Mouse (Mus musculus) adrenal gland, postnatal 4 days (tissue): ENCODE data around the gene Lsp1. TPM values are rescaled to one million over a fixed set of nuclear protein-coding genes. Genes with fewer than 3 reads are reported as not detected.

Experiments
- DNase-seq, 2 experiments: peaks; one replicate each; pipeline ENCODE4 v3.0.0; 2021 to 2022; ENCODE audit warnings: low spot score in 2 of 2, mixed read lengths in 2 of 2
- long read RNA-seq, 2 experiments: library from polyadenylated mRNA; stranded (forward); transcript quantifications; one replicate each; pipeline ENCODE4 v2.0.0; 2021
- total RNA-seq, 2 experiments: library from RNA; stranded (reverse); gene quantifications; 2 replicates each; pipeline ENCODE4 v1.2.3; 2021

Lsp1 gene
- total RNA-seq, result 10 to 100 TPM; 25.1 to 43.0 TPM
- long read RNA-seq, experiment 1, transcript Lsp1-201 (11 exons, 1,695 nt), result major isoform, 5 of 18 reads
- long read RNA-seq, experiment 1, partial matches to known transcripts, result 4 of 18 reads
- long read RNA-seq, experiment 1, other reads (novel, unspliced or antisense), result 6 of 18 reads
- long read RNA-seq, experiment 2, transcript Lsp1-202 (11 exons, 1,828 nt), result major isoform, 5 of 21 reads
- long read RNA-seq, experiment 2, partial matches to known transcripts, result 1 of 21 reads
- long read RNA-seq, experiment 2, other reads (novel, unspliced or antisense), result 10 of 21 reads

- no peak for DNase-seq
These were observed at the start of gene Lsp1 for GRCm38 (mm10) chr7:142460636-142461077. Lsp1 (plus strand) TSS chr7:142460809.

- no peak for DNase-seq
These were observed 47.3 kb upstream of the Lsp1 start for GRCm38 (mm10) chr7:142413285-142413684.

GRCm38 (mm10) chr7:142415314-142415713 lies 45.3 kb upstream of the Lsp1 start:
- no peak for DNase-seq

- no peak for DNase-seq
These were observed 44.4 kb upstream of the Lsp1 start for GRCm38 (mm10) chr7:142416225-142416624.

DNA sequence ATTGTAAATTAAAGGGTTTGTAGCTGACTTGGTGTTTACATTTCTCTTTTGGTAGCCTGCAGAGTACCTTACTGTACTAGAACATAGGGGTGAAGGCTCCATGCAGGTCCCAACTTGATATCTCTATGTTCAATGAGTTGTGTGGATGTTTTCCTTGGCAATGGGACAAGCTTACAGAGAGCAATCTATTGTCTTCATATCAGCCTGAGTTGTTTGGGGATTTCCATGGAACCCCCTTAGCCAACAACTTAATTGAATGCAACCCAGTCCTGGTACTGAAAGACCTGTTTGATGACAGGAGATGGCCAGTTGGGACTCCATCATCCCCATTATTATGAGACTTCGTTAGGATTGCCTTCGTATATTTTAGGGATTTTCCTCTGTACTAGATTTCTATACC lies 42.6 kb upstream of the Lsp1 start:
- no peak for DNase-seq

DNA sequence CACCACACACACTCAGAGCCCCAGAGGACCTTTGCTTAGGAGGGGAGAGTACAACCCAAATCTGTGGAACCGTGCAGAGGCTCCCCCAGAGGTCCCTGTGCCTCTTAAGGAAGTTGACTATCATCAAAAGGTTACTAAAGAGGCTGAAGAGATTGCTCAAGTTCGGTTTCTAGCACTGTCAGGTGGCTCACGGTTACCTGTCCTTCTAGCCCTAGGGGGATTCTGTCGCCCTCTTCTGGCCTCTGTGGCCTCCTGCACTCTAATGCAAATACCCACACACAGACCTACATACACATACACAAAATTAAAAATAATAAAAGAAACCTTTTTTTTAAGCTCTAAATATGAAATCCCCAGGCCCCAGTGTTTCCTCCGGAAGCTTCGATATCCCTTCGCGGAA lies 41.9 kb upstream of the Lsp1 start:
- no peak for DNase-seq

GRCm38 (mm10) chr7:142419887-142420286 lies 40.7 kb upstream of the Lsp1 start:
- DNase-seq, result no peak

DNA sequence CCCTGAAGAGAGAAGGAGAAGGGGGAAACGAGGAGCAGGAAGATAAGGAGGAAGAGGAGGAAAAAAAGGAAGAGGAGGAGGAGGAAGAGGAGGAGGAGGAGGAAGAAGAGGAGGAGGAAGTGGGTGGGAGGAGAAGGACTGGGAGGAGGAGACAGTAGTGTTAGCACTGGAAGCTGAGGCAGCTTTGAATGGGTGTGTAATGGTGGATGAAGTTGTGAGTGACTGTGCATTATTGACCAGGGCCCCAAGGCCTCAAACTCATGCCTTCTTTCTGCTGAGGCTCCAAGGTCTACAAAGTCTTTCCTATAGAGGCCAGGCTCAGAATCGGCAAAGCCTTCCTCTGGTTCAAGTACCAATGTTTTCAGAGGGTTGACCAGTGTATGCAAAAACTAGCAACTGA lies 38.8 kb upstream of the Lsp1 start:
- DNase-seq, result no peak

GRCm38 (mm10) chr7:142425641-142426213 lies 34.9 kb upstream of the Lsp1 start:
- no peak for DNase-seq

DNA sequence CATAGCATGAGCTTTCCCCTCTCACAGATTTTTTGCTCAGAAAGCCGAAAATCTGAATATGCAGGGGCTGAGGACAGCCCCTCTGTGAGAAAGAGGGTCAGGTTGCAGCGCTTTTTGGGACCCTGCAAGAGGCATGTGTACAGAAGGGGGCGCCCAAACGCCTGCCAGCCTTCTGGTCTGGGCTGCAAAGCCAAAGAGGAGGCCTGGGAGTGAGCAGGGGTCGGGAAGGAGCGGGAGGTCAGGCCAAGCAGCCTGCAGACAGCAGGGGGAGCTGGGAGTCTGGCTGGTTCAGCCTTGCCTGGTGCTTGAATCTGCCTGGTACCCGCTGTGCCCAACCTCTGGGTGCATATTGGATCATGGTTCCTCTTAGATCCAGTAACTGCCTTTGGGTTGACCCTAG lies 32.4 kb upstream of the Lsp1 start:
- no peak for DNase-seq

GRCm38 (mm10) chr7:142430160-142430678 lies 30.4 kb upstream of the Lsp1 start:
- no peak for DNase-seq

- DNase-seq, result no peak
These were observed 29.5 kb upstream of the Lsp1 start for GRCm38 (mm10) chr7:142431106-142431505.

DNA sequence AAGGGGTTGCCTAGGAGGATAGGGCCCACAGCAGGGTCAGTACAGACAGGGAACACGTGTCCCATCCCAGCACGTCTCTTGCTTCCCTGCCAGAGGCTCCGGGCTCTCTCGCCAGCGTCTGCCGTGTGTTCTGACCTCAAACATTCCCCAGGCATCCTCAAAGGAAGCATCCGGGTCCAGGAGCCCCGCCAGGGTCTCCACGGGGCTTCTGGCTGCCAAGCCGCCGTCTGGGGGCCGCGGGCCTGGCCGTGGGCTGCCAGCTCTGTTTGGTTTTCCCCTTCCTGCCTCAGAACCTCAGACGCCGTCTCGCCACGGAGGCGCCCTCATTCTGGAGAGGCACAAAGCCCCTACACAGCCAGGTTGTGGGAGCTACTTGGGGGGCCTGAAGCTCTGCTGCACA lies 27.0 kb upstream of the Lsp1 start:
- no peak for DNase-seq

DNA sequence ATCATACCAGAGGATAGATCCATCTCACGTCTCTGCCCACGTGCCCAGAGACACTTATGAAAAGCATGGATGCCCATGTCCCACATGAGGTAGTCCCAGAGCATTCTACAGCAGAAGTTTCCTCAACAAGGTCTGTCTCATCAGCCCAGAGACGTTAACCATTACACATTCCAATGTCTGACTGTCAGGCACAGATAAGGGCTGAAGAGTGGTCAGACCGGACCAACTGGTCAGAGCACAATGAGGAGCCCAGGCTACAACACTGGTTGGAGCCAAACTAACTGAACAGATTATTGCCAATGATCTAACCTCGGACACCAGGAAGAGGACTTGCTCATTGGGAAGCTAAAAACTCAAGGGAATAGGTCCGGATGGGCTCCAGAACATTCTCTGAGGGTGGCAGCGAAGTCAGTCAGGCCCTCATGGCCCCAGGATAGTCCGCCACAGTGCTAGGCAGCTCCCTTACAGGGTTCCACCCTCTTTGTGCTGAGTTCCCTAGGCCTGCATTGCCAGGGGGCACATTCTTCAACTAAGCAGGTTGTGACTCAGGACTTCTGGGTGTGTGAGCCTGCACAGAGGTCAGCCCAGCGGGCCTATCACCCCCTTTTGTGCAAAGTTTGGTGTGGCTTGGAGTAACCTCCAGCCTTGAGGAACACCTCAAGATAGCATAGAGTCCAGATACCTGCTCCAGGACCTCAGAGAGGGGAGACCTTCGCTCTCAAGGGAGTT lies 26.3 kb upstream of the Lsp1 start, which contains the start of gene Syt8:
Gene Syt8, plus strand, starts transcription at position 714 of the 729 bp plus-strand sequence.
- no peak for DNase-seq

DNA sequence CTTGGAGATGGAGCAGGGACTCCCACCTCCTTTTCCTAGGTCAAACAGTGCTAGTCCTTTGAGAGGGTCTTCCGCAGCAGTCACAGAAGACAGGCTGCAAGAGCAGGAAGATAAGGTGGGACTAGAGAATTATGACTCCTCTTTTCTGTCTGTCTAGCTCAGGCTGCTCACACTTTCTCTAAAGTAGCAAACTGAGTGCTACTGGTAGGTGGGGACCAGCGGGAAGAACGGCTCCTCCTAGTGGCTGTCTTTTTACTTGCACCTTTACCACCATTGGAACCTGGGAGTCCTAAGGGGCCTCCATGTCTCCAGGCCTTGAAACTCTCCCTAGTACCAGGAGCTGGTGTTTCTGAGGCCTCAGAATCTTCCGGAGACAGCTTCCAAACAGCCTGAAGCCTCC lies 25.1 kb upstream of the Lsp1 start:
- no peak for DNase-seq

DNA sequence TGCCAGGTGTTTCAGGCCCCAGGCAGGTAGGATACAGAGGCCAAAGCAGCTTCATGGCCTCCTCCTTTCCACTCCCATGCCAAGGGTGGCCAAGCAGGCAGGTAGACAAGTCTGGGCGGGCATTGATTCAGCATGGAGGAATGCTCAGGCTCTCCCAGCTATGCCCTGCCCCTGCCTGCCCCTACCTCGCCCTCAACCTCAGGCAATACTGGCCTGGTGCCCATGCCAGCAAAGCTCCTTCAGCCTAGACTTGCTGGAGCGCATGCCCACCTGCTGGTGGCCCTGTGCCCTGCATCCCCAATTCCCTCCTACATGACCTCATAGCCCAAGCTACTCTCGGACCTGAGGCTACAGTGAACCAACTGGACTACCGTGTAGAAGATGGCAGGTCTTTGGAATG lies 23.3 kb upstream of the Lsp1 start:
- no peak for DNase-seq

DNA sequence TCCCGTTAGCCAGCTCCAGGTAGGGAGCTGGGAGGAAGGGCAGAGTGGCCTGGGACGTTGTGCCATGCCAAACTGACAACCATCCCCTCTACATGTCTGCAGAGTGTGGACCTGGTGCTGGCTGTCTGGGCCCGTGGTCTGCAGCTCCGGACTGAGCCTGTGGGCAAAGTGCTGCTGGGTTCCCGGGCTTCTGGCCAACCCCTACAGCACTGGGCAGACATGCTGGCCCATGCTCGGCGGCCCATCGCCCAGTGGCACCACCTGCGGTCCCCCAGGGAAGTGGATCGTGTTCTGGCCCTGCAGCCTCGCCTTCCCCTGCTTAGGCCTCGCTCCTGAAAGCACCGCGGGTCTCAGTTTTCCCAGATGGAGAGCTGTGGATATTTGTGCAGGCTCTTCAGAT lies 20.6 kb upstream of the Lsp1 start:
- no peak for DNase-seq

DNA sequence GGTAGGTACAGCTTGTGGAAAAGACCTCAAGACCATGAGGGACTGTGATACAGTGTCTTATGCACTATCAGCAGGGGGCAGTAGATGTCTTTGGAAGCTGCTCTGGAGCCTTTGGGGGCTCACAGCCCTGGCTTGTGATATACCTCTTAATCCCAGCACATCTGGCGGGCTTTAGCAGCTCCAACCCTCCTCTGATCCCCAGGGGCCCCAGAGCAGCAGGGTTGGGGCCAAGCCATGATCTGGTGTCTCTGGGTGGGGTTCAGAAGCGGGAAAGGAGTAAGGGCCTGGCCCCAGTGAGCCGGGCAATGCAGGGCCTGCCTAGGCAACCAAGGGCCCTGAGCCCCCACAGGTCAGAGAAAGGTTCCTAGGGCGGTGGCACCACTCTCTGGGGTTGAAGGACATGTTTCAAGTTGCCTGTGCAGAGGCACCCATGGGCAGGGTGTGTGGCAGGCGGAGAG lies 19.9 kb upstream of the Lsp1 start:
- no peak for DNase-seq

GRCm38 (mm10) chr7:142441585-142441984 lies 19.0 kb upstream of the Lsp1 start, which contains the start of gene Tnni2:
Tnni2 (plus strand) TSS chr7:142441808.
- DNase-seq, result no peak

DNA sequence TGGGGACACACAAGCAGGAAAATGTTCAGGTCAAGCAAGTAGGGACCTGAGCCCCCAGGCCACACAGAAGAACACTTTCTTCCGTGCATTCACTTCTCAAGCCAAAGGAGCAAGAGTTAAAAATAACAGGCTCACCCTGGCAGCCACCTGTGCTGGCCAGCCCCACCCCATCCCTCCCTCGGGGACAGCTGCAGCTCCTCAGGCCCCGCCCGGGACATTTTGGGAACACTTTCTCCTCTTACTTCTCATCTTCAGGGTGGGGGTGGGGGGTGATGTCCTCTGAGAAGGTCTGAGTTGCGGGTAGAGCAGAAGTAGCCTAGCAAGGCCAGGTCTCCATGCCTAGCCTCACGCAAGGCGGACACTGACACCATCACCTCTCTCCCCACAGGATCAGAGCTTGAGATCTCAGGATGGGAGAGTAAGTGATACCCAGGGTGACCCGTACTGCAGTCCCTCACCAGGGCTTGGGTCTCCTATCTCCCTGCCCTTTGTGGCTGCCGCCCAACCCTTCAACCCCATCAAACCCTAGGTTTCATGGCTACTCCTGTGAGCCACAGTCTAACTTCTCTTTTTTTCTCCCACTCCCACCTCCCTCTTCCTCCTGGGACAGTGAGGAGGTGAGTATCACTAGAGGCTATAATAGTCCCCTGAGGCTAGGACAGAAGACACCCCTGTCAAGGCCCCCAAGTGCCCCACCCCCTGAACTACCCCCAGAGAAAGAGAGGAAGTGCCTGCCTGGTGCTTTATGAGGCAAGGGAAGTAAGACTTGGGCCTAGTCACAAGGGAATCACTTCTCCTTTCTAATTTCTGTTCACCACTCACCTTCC lies 18.3 kb upstream of the Lsp1 start:
- DNase-seq, result no peak

DNA sequence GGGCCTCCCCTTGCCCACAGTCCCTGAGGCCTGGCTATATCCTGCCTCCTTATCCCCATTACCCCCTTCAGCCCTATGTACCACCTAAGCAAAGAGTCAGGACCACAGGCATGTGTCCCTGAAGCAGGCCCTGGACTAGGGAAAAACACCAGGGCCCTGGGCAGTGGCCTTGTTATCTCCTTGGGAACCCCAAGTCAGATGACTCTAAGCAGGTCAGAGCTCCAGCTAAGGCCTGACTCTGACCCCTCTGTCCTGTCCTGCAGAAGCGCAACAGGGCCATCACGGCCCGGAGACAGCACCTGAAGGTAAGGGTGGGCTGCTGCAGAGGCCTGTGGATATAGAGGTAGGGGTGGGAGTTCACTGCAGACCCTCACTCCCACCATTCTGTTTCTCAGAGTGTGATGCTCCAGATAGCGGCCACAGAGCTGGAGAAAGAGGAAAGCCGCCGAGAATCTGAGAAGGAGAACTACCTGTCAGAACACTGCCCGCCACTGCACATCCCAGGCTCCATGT lies 17.6 kb upstream of the Lsp1 start:
- no peak for DNase-seq
